Mouse (Mus musculus): ENCODE measurements at regions not wholly inside any gene's neighbourhood (a gene's known extent, or its start where the extent isn't known, plus 50 kb on each side); places are given as distances from the start of the nearest gene placed in this dataset.

- TF ChIP-seq CTCF (conservative IDR thresholded peaks at IDR 0.05; ENCODE audit: low read length) (no peak), POU5F1 (IDR thresholded peaks at IDR 0.05; ENCODE audit: borderline replicate concordance, low read length) (no peak)
Observed at GRCm38 (mm10) chrX:13357149-13357783, 76.5 kb downstream of the Ddx3x start.

Measured in E14TG2a.4 (cell line).